Mouse (Mus musculus): ENCODE measurements at regions not wholly inside any gene's neighbourhood (a gene's known extent, or its start where the extent isn't known, plus 50 kb on each side); places are given as distances from the start of the nearest gene placed in this dataset.
"Not testable (repeated sequence)": the region's sequence is repeated elsewhere in the genome, so short reads cannot be mapped to it uniquely, and the experiment has no call there.

GRCm38 (mm10) chr14:114001377-114001776 lies 687.0 kb downstream of the Tpm3-rs7 start:
- no peak for DNase-seq

- no peak for DNase-seq
Measured at GRCm38 (mm10) chr14:114002420-114002819, 688.0 kb downstream of the Tpm3-rs7 start.

GRCm38 (mm10) chr14:114037063-114037462 lies 722.7 kb downstream of the Tpm3-rs7 start:
- no peak for DNase-seq

GRCm38 (mm10) chr14:114038611-114039312 lies 724.4 kb downstream of the Tpm3-rs7 start:
- DNase-seq = no peak

GRCm38 (mm10) chr14:114053558-114054235 lies 739.3 kb downstream of the Tpm3-rs7 start:
- peak; percentile 16 to 21 for DNase-seq

GRCm38 (mm10) chr14:114061347-114061746 lies 746.9 kb downstream of the Tpm3-rs7 start:
- DNase-seq = peak; percentile 4 to 5

GRCm38 (mm10) chr14:114062582-114062981 lies 748.2 kb downstream of the Tpm3-rs7 start:
- DNase-seq = no peak

GRCm38 (mm10) chr14:114073236-114073635 lies 758.8 kb downstream of the Tpm3-rs7 start:
- no peak for DNase-seq

GRCm38 (mm10) chr14:114074011-114074410 lies 759.6 kb downstream of the Tpm3-rs7 start:
- DNase-seq = no peak

- peak; percentile 3 to 23 for DNase-seq
Measured at GRCm38 (mm10) chr14:114106786-114107185, 792.4 kb downstream of the Tpm3-rs7 start.

- no peak for DNase-seq
Measured at GRCm38 (mm10) chr14:114128491-114128890, 814.1 kb downstream of the Tpm3-rs7 start.

GRCm38 (mm10) chr14:114166005-114166404 lies 851.6 kb downstream of the Tpm3-rs7 start:
- no peak for DNase-seq

- no peak for DNase-seq
Measured at GRCm38 (mm10) chr14:114215609-114216008, 876.4 kb upstream of the Gpc5 start.

GRCm38 (mm10) chr14:114220868-114221267 lies 871.1 kb upstream of the Gpc5 start:
- no peak for DNase-seq

- DNase-seq = peak; percentile 52 to 61
Measured at GRCm38 (mm10) chr14:114230711-114231110, 861.3 kb upstream of the Gpc5 start.

- no peak for DNase-seq
Measured at GRCm38 (mm10) chr14:114255037-114255436, 837.0 kb upstream of the Gpc5 start.

- no peak for DNase-seq
Measured at GRCm38 (mm10) chr14:114261657-114262056, 830.4 kb upstream of the Gpc5 start.

- DNase-seq = no peak
Measured at GRCm38 (mm10) chr14:114300611-114301010, 791.4 kb upstream of the Gpc5 start.

GRCm38 (mm10) chr14:114307479-114307878 lies 784.5 kb upstream of the Gpc5 start:
- peak in 1 of 2 experiments; percentile 2 for DNase-seq

- no peak for DNase-seq
Measured at GRCm38 (mm10) chr14:114332662-114333061, 759.4 kb upstream of the Gpc5 start.

- no peak for DNase-seq
Measured at GRCm38 (mm10) chr14:114349345-114349744, 742.7 kb upstream of the Gpc5 start.

GRCm38 (mm10) chr14:114349816-114350215 lies 742.2 kb upstream of the Gpc5 start:
- not testable (repeated sequence) for DNase-seq

GRCm38 (mm10) chr14:114352307-114352706 lies 739.7 kb upstream of the Gpc5 start:
- DNase-seq = no peak

GRCm38 (mm10) chr14:114374847-114375246 lies 717.2 kb upstream of the Gpc5 start:
- no peak for DNase-seq
